Mouse (Mus musculus) gastrocnemius, postnatal 36 days (tissue): ENCODE results near the gene 4932414N04Rik. TPM values are rescaled to one million over a fixed set of nuclear protein-coding genes. Genes with fewer than 3 reads are reported as not detected.

Source experiments
- total RNA-seq, 2 experiments: library from RNA; stranded (reverse); gene quantifications; 2 replicates each; pipeline ENCODE4 v1.2.3; 2021

The 4932414N04Rik gene
- total RNA-seq, 2 experiments from 2014 or later, result not detected

Other genes with a start within 250 kb of the 4932414N04Rik start
- 1 to 10 TPM; 2.5 to 3.8 TPM for gene Stk39, start 184.2 kb upstream of the 4932414N04Rik start, total RNA-seq
- not detected for gene 4933409G03Rik, start 74.1 kb upstream of the 4932414N04Rik start, total RNA-seq
- 1 to 10 TPM; 1.6 TPM for gene Cers6, start 205.0 kb downstream of the 4932414N04Rik start, total RNA-seq